Mouse (Mus musculus): ENCODE results near the gene Iah1.

The Iah1 gene

GRCm38 (mm10) chr12:21315923-21316868 is at the start of gene Iah1:
Gene Iah1 (plus strand): TSS chr12:21316389.
- DNase-seq (ENCODE audit: low read depth): peak; percentile 74

GRCm38 (mm10) chr12:21266784-21267098 is 49.4 kb upstream of the Iah1 start:
- DNase-seq (ENCODE audit: low read depth): no peak

GRCm38 (mm10) chr12:21268083-21268616 is 48.0 kb upstream of the Iah1 start:
- no peak for DNase-seq (ENCODE audit: low read depth)

GRCm38 (mm10) chr12:21274446-21274845 is 41.7 kb upstream of the Iah1 start:
- no peak for DNase-seq (ENCODE audit: low read depth)

- no peak for DNase-seq (ENCODE audit: low read depth)
Measured at GRCm38 (mm10) chr12:21277352-21277864, 38.8 kb upstream of the Iah1 start.

- DNase-seq (ENCODE audit: low read depth): no peak
Measured at GRCm38 (mm10) chr12:21284761-21285441, 31.3 kb upstream of the Iah1 start, which contains the start of gene Cpsf3. Gene Cpsf3 (plus strand): TSS chr12:21285391.

GRCm38 (mm10) chr12:21285508-21286242 is 30.5 kb upstream of the Iah1 start:
- DNase-seq (ENCODE audit: low read depth): no peak

- peak; percentile 97 for DNase-seq (ENCODE audit: low read depth)
Measured at GRCm38 (mm10) chr12:21286243-21286622, 30.0 kb upstream of the Iah1 start, which contains the start of gene Itgb1bp1. Gene Itgb1bp1 (minus strand): TSS chr12:21286284.

- DNase-seq (ENCODE audit: low read depth): peak; percentile 80
Measured at GRCm38 (mm10) chr12:21286712-21287650, 29.2 kb upstream of the Iah1 start.

GRCm38 (mm10) chr12:21288716-21289395 is 27.3 kb upstream of the Iah1 start:
- no peak for DNase-seq (ENCODE audit: low read depth)

GRCm38 (mm10) chr12:21289651-21290050 is 26.5 kb upstream of the Iah1 start:
- no peak for DNase-seq (ENCODE audit: low read depth)

GRCm38 (mm10) chr12:21298856-21299255 is 17.3 kb upstream of the Iah1 start:
- DNase-seq (ENCODE audit: low read depth): no peak

- DNase-seq (ENCODE audit: low read depth): no peak
Measured at GRCm38 (mm10) chr12:21301324-21301723, 14.9 kb upstream of the Iah1 start.

GRCm38 (mm10) chr12:21301932-21302331 is 14.3 kb upstream of the Iah1 start:
- no peak for DNase-seq (ENCODE audit: low read depth)

GRCm38 (mm10) chr12:21302361-21302783 is 13.8 kb upstream of the Iah1 start:
- DNase-seq (ENCODE audit: low read depth): no peak

GRCm38 (mm10) chr12:21305741-21306140 is 10.4 kb upstream of the Iah1 start:
- no peak for DNase-seq (ENCODE audit: low read depth)

- no peak for DNase-seq (ENCODE audit: low read depth)
Measured at GRCm38 (mm10) chr12:21306721-21307120, 9.5 kb upstream of the Iah1 start.

- no peak for DNase-seq (ENCODE audit: low read depth)
Measured at GRCm38 (mm10) chr12:21312201-21312600, 4.0 kb upstream of the Iah1 start.

GRCm38 (mm10) chr12:21316869-21317265 is 678 bp downstream of the Iah1 start:
- peak; percentile 36 for DNase-seq (ENCODE audit: low read depth)

Data from 416B (cell line).